ENCODE assay signal across 21 mouse cellular contexts in the genomic region with DNA sequence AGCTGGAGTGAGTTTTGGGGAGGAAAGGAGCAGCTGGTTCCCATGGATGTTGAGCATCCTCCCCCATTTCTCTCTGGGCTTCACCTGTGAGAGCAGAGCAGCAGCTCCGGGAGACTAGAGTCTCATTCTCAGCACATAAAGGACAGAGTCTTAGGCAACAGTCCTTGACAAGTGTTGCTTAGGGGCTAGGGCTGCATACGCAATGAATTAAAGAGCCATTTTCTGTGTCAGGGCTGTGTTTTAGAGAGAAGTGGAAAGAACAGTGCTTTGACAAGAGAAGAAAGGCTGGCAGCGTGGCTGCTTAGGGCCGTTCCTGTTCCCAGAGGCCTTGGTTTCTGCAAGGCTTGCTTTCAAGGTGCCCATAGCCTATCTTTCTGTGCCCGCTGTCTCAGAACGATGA. TPM values are rescaled to one million over a fixed set of nuclear protein-coding genes. Genes with fewer than 3 reads are reported as not detected.
DNase-seq lines count a peak whose midpoint lies in the region; ATAC-seq and TF ChIP-seq lines count a peak whose summit lies in the region.
"Had no signal": no experiment of that assay in that cellular context is flagged by ENCODE, and none has a peak within 500 bp of the region (broad histone marks: within the 10 kb centered on the region; RNA-seq: fewer than 3 reads in every experiment).

No protein-coding gene starts in this region.

- H3K4me2 ChIP-seq in forebrain, embryonic 12.5 days = no peak overlapping the region
- H3K4me2 ChIP-seq in forebrain, embryonic 11.5 days (ENCODE audit: low read depth, low read length, severe bottlenecking) = no peak overlapping the region
- no peak overlapping the region for H3K4me2 ChIP-seq in hindbrain, postnatal 0 days (ENCODE audit: low read depth, low read length)
- H3K4me2 ChIP-seq in hindbrain, embryonic 12.5 days (replicated peaks) = no peak overlapping the region
- H3K4me2 ChIP-seq in midbrain, embryonic 15.5 days = no peak overlapping the region
- H3K4me2 ChIP-seq: limb, embryonic 12.5 days; liver, embryonic 11.5 days had no signal

- WGBS in forebrain, embryonic 12.5 days = 59% methylated on average over 6 of the region's 6 CpGs
- WGBS in forebrain, embryonic 11.5 days = 74% methylated on average over 6 of the region's 6 CpGs
- WGBS in hindbrain, postnatal 0 days = 63% methylated on average over 6 of the region's 6 CpGs
- 77% methylated on average over 6 of the region's 6 CpGs for WGBS in hindbrain, embryonic 12.5 days
- WGBS in midbrain, embryonic 15.5 days = 61% methylated on average over 6 of the region's 6 CpGs

- H3K4me1 ChIP-seq in forebrain, embryonic 12.5 days = peaks cover 8% of the 10 kb centered on the region
- no peaks in the 10 kb centered on the region for H3K4me1 ChIP-seq in forebrain, embryonic 11.5 days (replicated peaks; ENCODE audit: control insufficient read depth, insufficient read depth, low read length)
- H3K4me1 ChIP-seq in hindbrain, postnatal 0 days (ENCODE audit: insufficient read depth, low read length) = no peaks in the 10 kb centered on the region
- no peaks in the 10 kb centered on the region for H3K4me1 ChIP-seq in hindbrain, embryonic 12.5 days
- peaks cover 2% of the 10 kb centered on the region; the same call in 1 of the 2 replicates for H3K4me1 ChIP-seq in cortical plate, adult 2 months (ENCODE audit: control insufficient read depth, insufficient read depth, low read length)
- H3K4me1 ChIP-seq in midbrain, embryonic 15.5 days = no peaks in the 10 kb centered on the region

- H3K9ac ChIP-seq in forebrain, embryonic 12.5 days = no peak overlapping the region
- no peak overlapping the region for H3K9ac ChIP-seq in forebrain, embryonic 11.5 days (ENCODE audit: low read length)
- no peak overlapping the region for H3K9ac ChIP-seq in hindbrain, postnatal 0 days (replicated peaks; ENCODE audit: low read length)
- no peak overlapping the region for H3K9ac ChIP-seq in hindbrain, embryonic 12.5 days
- no peak overlapping the region for H3K9ac ChIP-seq in midbrain, embryonic 15.5 days
- H3K9ac ChIP-seq: limb, embryonic 12.5 days; liver, postnatal 0 days had no signal

- 0 out of 2 replicates have a peak, but pooled peaks cover 2% of the 10 kb centered on the region for H3K9me3 ChIP-seq in forebrain, embryonic 12.5 days
- no peaks in the 10 kb centered on the region for H3K9me3 ChIP-seq in forebrain, embryonic 11.5 days (ENCODE audit: control insufficient read depth, low read length)
- no peaks in the 10 kb centered on the region for H3K9me3 ChIP-seq in hindbrain, postnatal 0 days (ENCODE audit: low read length)
- H3K9me3 ChIP-seq in hindbrain, embryonic 12.5 days (replicated peaks) = no peaks in the 10 kb centered on the region
- H3K9me3 ChIP-seq in midbrain, embryonic 15.5 days = no peaks in the 10 kb centered on the region
- H3K9me3 ChIP-seq: limb, embryonic 12.5 days had no signal

- no peaks in the 10 kb centered on the region for H3K27me3 ChIP-seq in forebrain, embryonic 12.5 days
- no peaks in the 10 kb centered on the region for H3K27me3 ChIP-seq in forebrain, embryonic 11.5 days (ENCODE audit: control insufficient read depth, insufficient read depth, low read length)
- no peaks in the 10 kb centered on the region for H3K27me3 ChIP-seq in hindbrain, postnatal 0 days (ENCODE audit: insufficient read depth, low read length)
- H3K27me3 ChIP-seq in hindbrain, embryonic 12.5 days = no peaks in the 10 kb centered on the region
- H3K27me3 ChIP-seq in midbrain, embryonic 15.5 days (replicated peaks) = no peaks in the 10 kb centered on the region
- H3K27me3 ChIP-seq: limb, embryonic 12.5 days had no signal

- no peak for TF ChIP-seq POLR2A in cortical plate, adult 2 months (IDR thresholded peaks at IDR 0.05; ENCODE audit: extremely low read depth, insufficient read depth, low read length)

- ATAC-seq in forebrain, embryonic 12.5 days (ENCODE audit: low FRiP score) = no peak
- no peak for ATAC-seq in forebrain, embryonic 11.5 days (replicated peaks; ENCODE audit: low FRiP score)
- ATAC-seq in hindbrain, postnatal 0 days = no peak
- no peak for ATAC-seq in hindbrain, embryonic 12.5 days (ENCODE audit: low FRiP score)
- no peak for ATAC-seq in midbrain, embryonic 15.5 days (replicated peaks)
- ATAC-seq: liver, postnatal 0 days had no signal

- peak overlapping the region; percentile 63 for H3K27ac ChIP-seq in forebrain, embryonic 12.5 days
- no peak overlapping the region for H3K27ac ChIP-seq in forebrain, embryonic 11.5 days (ENCODE audit: low read depth, low read length)
- H3K27ac ChIP-seq in hindbrain, postnatal 0 days = 0 out of 2 replicates have a peak overlapping the region, but pooled peaks have one; percentile 16
- no peak overlapping the region for H3K27ac ChIP-seq in hindbrain, embryonic 12.5 days
- H3K27ac ChIP-seq in cortical plate, adult 2 months (ENCODE audit: insufficient read depth, low read length) = 0 out of 2 replicates have a peak overlapping the region, but pooled peaks have one; percentile 11
- 0 out of 2 replicates have a peak overlapping the region, but pooled peaks have one; percentile 25 for H3K27ac ChIP-seq in midbrain, embryonic 15.5 days
- H3K27ac ChIP-seq: heart, adult 2 months; stomach, postnatal 0 days had no signal

- no peak overlapping the region for H3K4me3 ChIP-seq in forebrain, embryonic 12.5 days (replicated peaks)
- no peak overlapping the region for H3K4me3 ChIP-seq in forebrain, embryonic 11.5 days (ENCODE audit: low read depth, low read length)
- H3K4me3 ChIP-seq in hindbrain, postnatal 0 days (ENCODE audit: low read length) = no peak overlapping the region
- no peak overlapping the region for H3K4me3 ChIP-seq in hindbrain, embryonic 12.5 days
- H3K4me3 ChIP-seq in cortical plate, adult 2 months (ENCODE audit: insufficient read depth, low read length) = no peak overlapping the region
- H3K4me3 ChIP-seq in midbrain, embryonic 15.5 days = no peak overlapping the region
- H3K4me3 ChIP-seq: heart, adult 2 months; limb, embryonic 12.5 days had no signal

- no peak for TF ChIP-seq CTCF in hindbrain, postnatal 0 days (IDR thresholded peaks at IDR 0.05; ENCODE audit: low read depth)
- TF ChIP-seq CTCF in cortical plate, adult 2 months (IDR thresholded peaks at IDR 0.05; ENCODE audit: extremely low read depth, insufficient read depth, low read length) = no peak

- no peak for DNase-seq in forebrain, embryonic 11.5 days (ENCODE audit: low spot score)
- peak; percentile 14 for DNase-seq in hindbrain, postnatal 0 days (ENCODE audit: low spot score)
- no peak for DNase-seq in thymus, postnatal 4 days
- DNase-seq in urinary bladder, postnatal 25 days (ENCODE audit: low spot score) = no peak
- DNase-seq: cerebellum, adult 9-10 months; gastrocnemius, postnatal 36 days; heart, adult 2 months; heart, postnatal 36 days; kidney, adult 2 months; kidney, postnatal 14 days; liver, postnatal 0 days; lung, postnatal 10 days; right cerebral cortex, postnatal 14 days; thymus, adult 2 months had no signal

- H3K36me3 ChIP-seq in forebrain, embryonic 12.5 days (replicated peaks) = no peaks in the 10 kb centered on the region
- no peaks in the 10 kb centered on the region for H3K36me3 ChIP-seq in forebrain, embryonic 11.5 days (ENCODE audit: control insufficient read depth, insufficient read depth, low read length)
- no peaks in the 10 kb centered on the region for H3K36me3 ChIP-seq in hindbrain, postnatal 0 days (ENCODE audit: insufficient read depth, low read length)
- H3K36me3 ChIP-seq in hindbrain, embryonic 12.5 days = no peaks in the 10 kb centered on the region
- no peaks in the 10 kb centered on the region for H3K36me3 ChIP-seq in midbrain, embryonic 15.5 days (replicated peaks)
- H3K36me3 ChIP-seq: limb, embryonic 12.5 days had no signal

RNA-seq across cellular contexts. Expression of a gene that starts 6.0 kb away (rescaled TPM):
- polyA plus RNA-seq in forebrain, embryonic 12.5 days (2016; fragmentation: Nextera tagmentation; extraction: Ambion mirVana) = 9.6 and 11.1 TPM in 2 replicates
- polyA plus RNA-seq in forebrain, embryonic 11.5 days (2014; fragmentation: Nextera tagmentation; extraction: Ambion mirVana) = 8.3 and 9.5 TPM in 2 replicates
- total RNA-seq in hindbrain, postnatal 0 days (2014; rRNA removed) = 2.5 and 2.9 TPM in 2 replicates
- polyA plus RNA-seq in hindbrain, postnatal 0 days (2015; fragmentation: Nextera tagmentation; extraction: Ambion mirVana) = 12.7 and 14.0 TPM in 2 replicates
- 8.7 and 10.1 TPM in 2 replicates for polyA plus RNA-seq in hindbrain, embryonic 12.5 days (2016; fragmentation: Nextera tagmentation; extraction: Ambion mirVana)
- 7.0 and 7.3 TPM in 2 replicates for polyA plus RNA-seq in cortical plate, adult 2 months (2012; rRNA removed)
- 9.5 and 10.7 TPM in 2 replicates for polyA plus RNA-seq in midbrain, embryonic 15.5 days (2015; fragmentation: Nextera tagmentation; extraction: Ambion mirVana)

Comparison
In these comparisons a context has a peak if more than half of its experiments do, and no peak if none do; other contexts are left out.
1. H3K27ac ChIP-seq: peak in forebrain, embryonic 12.5 days (single experiment), hindbrain, postnatal 0 days (single experiment), cortical plate, adult 2 months (single experiment) and midbrain, embryonic 15.5 days (single experiment); none in forebrain, embryonic 11.5 days (single experiment) and hindbrain, embryonic 12.5 days (single experiment).